Mouse (Mus musculus): ENCODE data around the gene Mrps34.
A peak's percentile ranks its signal among the peaks of the same experiment; 100 is the strongest.

Gene Mrps34

DNA sequence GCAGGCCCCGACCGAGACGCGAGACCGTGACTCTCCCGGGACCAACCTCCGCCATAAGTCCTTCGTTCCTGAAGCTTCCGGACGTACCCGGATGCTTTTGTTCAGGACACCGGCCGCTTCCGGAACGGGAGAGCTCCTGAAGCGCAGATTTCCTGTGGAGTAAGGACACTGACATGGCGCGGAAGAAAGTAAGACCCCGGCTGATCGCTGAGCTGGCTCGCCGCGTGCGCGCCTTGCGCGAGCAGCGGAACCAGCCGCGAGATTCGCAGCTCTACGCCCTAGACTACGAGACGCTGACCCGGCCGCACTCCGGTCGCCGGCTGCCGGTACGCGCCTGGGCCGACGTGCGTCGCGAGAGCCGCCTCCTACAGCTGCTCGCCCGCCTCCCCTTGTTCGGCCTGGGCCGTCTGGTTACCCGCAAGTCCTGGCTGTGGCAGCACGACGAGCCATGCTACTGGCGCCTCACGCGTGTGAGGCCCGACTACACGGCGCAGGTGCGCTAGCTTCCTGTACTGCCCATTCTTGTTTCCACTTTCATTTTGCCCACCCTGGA lies at the start of gene Mrps34, which contains the start of gene Eme2:
Gene Mrps34, plus strand, starts transcription at position 122 of the 553 bp plus-strand sequence.
Gene Eme2, minus strand, starts transcription at position 93 of the 553 bp plus-strand sequence.
- peak; percentile 87 to 88 for DNase-seq

DNA sequence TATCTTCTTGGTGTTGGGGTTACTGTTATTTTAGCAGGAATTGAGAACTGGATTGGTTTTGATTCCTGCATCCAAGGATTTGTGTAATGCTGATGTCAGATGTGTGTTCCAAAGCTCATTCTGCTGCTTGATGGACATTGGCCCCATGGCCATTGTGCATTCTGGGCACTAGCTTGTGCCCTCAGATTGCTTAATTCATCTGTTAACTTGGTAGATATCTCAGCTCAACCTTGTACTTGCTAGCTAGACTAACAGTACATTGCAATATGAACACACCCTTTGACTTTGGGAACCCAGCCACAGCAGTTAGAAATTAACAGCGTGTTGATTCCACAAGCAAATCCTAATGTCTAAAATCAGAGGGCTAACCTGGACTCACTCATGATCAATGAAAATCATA lies 47.5 kb upstream of the Mrps34 start:
- no peak for DNase-seq

DNA sequence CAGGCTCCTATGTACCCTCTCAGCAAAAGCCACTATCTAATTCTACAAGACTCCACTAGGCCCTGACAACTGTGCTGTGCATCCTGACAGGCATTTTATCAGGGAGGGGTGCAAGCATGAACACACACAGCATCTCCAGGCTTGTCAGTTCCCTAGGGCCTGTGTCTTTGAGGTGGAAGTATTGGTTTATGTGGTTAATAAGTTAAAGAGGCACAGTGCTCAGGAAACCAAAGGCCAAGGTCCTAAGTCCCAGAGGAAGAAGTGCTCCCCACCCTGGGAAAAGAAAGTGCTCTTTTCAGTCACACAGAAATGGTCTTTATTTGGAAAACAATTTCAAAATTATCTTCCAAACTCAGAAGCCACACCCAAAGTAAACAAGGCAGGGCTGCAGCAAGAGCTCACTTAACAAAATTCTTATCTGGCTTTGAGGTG lies 46.3 kb upstream of the Mrps34 start:
- no peak for DNase-seq

DNA sequence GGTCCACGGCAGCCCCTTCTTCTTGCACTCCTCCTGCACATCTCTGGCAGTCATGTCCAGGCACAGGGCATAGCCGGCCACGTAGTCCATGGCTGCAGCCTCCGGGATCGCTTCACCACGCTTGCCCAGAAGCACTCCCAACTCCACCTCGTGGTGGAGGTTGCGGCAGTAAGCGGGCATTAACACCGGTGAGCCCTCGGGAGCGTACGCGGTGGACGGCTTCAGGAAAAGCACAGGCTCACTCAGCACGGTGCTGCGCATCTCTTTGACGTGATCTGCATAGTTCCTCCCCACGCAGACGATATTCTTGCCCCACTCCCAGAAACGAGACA lies 45.2 kb upstream of the Mrps34 start:
- no peak for DNase-seq

DNA sequence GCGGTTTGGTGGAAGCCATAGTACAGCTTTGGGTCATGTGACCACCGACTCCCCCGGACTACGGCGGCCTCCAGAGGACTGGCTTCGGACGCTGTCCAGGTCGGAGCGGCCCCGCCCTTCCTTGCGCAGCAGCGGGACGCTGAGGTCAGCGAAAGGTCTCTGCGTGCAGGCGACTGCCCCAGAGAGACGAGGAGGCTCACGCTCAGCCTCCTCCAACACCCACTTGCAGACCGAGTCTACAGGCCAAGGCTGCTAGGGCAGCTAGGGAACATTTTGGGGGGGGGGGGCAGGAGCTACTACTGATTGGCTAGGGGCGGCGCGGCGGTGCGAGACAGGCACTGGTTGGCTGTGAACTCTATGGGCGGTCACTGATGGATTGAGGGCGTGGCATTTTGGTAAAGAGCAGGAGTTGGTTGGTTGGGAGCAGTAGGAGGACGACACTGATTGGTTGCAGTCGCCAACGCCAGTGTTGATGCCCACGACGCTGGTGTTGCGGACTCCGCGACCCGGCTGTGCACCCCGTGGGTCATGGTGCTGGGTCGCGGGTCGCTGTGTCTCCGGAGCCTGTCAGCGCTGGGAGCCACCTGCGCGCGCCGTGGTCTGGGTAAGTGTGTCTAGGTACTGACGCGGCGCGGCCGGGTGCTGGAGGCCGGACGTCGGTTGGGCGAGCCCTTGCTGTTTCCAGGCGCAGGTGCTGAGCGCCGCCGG lies 44.7 kb upstream of the Mrps34 start, which contains the start of gene Fahd1:
Gene Fahd1, minus strand, starts transcription at position 300 of the 708 bp plus-strand sequence.
- peak; percentile 96 to 97 for DNase-seq

DNA sequence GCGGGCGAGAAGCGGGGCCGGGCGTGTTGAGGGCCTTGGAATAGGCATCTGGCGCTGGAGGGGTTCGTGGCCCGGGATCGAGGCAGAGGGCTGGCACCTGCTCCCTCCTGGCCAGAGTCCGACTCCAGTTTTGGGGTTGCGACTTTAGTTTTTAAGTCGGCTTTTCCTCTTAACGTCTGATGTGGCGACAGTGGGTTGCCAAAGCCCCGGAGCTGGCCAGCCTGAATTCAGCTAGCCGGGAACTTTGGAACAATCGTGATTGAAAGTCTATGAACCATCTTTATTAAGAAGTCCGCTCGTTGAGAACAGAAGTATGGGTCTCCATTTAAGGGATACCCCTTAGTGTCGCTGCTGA lies 44.2 kb upstream of the Mrps34 start:
- DNase-seq: no peak

DNA sequence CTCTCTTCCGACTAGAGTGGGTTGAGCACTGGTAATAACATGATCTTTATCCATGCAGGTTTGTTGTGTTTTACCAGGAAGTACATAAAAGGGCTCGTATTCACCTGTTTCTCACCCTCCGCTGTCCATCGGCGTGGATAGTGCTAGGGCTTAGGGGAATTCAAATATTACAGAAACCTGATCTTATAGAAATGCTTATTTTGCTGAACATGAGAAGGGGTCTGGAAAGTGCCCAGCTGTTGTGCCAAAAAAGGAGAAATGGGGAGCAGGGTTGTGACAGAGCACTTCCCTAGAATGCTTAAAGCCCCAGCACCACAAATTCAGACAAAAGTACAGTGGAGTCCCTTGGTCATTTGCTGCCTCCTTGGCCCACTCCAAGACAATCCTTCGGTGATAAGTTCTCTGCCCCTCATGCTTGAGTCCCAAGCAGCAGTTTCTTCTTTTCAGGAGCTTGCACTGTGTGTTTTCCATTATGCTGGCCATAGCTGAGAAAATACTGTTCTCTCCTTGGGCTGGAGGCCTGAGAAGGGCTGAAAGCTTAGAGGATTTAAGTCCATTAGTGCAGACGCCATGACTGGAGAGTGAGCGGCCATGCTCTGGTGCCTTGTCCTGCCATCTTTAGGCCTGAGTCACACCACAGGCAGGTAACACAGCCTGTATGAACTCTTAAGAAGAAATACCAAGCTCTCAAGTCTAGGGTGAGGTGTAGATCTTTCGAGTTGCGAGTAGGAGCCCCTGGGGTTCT lies 43.4 kb upstream of the Mrps34 start:
- no peak for DNase-seq

DNA sequence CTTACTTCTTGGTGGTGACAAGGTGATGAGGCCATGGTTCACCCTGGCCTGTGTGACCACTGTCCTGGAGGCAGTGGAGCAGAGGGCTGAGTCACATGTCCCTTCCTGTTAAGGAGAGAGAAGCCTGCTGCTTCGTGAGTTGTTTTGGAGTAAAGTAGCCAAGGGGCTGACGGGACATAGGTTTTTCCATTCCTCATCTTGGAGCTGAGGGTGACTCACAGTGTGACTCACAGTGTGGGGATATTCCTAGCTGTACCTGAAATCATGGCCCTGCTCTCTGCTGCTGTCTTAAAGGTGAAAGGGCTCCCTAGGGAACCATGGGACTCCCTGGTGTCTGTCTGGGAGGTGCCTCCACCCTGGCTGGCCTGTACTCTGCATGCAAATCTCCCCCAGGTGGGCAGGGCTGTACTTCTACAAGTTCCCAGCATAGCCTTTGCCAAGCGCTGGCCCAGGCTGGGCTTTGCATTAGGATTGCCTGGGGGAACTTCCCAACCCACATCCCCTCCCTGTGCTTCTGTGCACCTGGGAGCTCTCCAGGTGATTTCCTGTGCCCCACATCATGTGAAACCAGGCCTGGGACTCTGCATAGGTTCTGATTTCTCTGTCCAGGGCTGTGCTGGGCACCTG lies 39.0 kb upstream of the Mrps34 start:
- no peak for DNase-seq

DNA sequence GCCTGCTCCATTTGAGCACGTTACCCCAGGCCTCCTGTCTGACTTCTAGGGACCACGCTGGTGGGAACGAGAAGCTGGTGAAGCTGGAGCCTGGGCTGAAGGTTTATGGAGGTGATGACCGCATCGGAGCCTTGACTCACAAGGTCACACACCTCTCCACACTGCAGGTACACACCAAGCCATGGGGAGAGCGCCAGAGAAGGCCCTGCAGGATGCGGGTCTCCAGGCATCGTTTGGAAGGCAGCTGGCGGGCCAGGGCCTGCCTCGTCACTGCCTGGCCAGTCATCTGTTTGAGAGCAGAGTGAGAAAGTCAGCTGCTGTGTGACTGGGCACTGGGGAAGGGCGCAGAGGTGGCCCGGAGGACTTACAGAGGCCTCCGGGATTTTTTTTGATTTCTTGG lies 38.3 kb upstream of the Mrps34 start:
- DNase-seq: no peak

DNA sequence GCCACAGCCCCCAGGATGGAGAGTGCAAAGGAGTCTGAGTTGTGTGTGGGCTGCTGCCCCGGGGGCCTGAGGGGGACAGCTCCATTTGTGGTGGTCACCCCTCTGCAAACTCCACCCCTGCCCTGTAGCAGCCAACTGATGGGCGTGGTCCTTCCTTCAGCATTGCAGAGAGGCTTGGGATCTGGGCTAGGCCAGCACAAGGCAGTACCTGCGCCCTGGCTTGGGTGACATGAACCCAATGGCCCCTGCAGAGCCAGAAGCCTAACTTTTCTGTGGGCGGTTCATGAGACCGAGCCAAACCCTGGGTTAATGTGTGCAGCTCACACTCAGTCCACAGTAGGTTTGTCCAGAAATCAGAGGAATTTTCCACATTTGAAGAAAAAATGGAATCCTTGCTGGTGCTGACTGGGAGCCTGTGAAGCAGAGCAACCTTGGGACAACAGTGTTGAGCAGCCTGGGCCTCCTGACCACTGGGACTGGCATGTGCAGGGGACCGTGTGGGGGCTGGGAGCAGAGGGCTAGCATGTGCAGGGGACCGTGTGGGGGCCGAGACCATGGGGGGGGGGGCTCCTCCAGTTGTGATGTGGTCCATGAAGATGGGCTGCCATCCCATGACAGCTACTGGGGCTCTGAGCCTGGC lies 37.0 kb upstream of the Mrps34 start:
- no peak for DNase-seq

DNA sequence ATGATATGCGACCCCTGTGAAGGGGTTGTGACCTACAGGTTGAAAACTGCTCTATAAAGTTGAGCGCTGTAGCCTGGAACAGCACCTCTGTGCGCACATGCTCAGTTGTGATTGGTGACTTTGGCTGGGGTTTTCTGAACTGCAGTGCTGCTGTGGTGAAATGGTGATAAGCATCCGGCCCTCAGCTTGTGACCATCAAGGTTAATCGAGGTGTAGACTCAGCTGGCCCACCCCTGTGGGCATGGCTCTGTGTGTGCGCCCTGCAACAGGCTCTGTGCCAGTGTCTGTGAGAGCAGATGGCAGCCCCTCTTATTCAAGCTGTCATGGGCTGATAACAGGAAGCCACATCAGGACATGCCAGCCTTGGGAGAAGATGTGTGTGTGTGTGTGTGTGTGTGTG lies 35.9 kb upstream of the Mrps34 start:
- DNase-seq: no peak

DNA sequence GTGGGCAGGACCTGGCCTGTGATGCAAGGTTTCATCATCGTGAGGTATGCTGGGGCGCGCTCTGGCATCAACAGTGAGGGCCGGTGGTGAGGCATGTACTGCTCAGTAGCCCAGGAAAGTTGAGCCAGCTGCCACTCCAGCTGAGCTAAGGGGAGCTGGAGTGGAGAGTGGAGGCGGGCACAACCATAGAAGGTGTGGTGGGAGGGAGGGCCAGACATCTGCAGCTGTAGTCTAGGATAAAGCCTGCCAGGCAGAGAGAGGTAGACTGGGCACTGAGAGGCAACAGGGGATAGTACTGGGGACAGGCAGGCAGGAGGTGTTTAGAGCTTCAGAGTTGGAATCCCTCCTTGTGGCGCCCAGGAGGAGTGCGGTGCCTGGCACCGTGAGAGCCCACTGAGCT lies 34.8 kb upstream of the Mrps34 start:
- no peak for DNase-seq

DNA sequence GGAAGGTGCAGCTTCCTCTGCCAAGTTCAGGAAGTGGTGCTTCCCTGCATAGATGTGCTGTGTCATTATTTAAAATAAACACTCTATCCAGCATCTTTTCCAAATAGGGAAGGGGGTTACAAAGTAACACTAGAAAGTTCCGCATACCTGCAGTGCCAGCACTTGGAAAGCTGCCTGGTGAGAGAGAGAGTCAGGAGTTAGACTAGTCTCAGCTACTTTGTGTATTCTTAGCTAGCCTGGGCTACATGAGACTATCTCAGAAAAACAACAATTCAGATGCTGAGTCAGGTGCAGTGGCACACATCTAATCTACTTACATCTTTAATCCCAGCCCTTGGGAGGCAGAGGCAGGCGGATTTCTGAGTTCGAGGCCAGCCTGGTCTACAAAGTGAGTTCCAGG lies 33.1 kb upstream of the Mrps34 start:
- DNase-seq: no peak

DNA sequence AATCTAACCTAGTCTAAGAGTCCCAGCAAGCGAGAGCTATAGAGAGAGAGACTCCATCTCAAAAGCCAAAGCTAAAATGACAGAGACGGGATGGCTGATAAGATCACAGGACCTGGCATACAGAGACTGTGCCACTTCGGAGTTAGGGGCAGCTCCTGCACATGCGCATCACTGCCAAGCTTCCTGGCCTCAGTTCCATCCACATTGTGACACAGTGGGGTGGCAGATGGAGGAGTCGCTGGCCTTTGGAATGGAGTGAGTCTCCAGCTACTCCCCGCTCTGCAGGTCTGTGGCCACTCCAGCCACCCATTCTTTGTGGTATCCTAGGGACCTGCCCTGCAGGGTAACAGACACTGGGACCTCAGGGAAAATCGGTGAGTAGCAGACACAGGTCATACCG lies 29.1 kb upstream of the Mrps34 start, which contains the start of gene Igfals:
Gene Igfals, plus strand, starts transcription at position 222 of the 400 bp plus-strand sequence.
- DNase-seq: peak in 1 of 2 experiments; percentile 19

DNA sequence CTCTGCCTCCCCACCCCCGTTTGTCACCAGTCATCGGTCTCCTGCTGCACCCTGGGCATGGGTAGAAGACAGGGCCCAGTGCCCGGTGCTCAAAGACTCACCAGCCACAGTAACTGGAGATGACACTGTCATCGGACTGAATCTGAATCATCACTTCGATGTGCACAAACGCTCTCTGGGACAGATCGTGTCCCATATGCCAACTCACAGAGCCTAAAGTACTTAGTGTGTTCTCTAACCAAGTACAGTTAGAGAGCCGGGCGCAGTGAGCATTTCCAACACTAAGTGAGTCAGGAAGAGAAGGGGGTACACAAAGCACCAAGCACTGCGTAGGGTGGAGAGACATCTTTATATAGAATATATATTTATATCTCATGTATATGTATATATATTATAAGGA lies 27.0 kb upstream of the Mrps34 start:
- DNase-seq: no peak

DNA sequence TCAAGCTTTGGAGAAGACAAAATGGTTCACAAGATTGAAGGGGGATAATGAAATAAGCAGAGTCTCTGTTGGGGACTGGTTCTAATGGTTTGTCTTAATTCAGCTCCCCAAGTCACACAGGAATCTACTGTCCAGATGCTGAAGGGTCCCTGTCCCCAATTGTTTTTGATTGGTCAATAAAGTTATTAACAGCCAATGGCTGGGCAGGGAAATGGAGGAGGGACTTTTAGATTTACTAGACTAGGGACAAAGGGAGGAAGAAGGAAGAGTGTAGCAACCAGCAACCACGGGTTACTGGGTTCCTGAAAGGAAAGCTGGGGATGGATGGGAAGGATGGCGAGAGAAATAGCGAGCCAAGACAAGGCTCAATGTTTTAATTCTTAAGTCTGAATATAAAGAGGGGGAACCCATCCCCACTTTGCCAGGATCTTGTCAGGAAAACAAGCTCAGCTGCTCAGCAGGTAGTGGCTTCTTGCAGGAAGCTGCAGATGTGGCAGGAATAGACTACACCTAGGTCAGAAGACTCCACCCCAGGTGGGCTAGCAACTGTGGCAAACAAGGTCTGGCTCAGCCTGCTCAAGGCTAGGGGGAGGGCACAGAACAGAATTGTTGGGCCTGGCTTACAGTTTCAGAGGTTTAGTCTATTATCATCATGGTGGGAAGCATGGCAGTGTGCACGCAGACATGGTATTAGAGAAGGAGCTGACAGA lies 21.1 kb upstream of the Mrps34 start:
- DNase-seq: no peak

DNA sequence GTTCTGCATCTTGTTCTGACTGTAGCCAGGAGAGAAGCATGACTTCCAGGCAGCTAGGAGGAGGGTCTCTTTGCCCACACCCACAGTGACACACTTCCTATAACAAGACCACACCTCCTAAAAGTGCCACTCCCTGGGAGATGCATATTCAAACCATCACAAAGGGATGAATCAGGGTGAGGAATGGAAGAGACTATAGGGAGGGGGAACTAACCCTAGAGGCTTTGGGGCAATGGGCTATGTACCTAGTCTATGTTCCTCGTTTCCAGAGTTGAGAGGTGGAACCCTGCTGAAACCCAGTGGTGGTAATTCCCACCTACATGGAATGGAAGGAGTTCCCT lies 20.5 kb upstream of the Mrps34 start:
- DNase-seq: no peak

DNA sequence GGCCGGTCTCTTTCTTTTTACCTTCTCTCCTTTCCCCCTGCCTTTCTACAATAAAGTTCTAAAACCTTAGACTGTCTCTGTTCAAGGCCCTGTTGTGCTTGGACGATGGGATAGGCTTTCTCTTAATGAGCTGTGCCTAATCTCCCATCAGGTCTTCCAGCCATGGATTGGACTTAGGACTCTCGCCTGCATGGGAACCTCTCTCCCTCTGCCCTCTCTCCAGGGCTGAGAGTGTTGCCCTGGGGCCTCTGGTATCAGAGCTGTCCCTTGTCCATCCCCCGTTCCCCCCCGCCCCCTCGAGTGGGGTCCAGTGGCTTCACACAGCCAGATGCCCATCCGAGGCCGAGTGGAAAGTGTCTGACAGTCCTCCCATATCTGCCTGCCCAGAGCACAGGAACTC lies 19.9 kb upstream of the Mrps34 start:
- no peak for DNase-seq

DNA sequence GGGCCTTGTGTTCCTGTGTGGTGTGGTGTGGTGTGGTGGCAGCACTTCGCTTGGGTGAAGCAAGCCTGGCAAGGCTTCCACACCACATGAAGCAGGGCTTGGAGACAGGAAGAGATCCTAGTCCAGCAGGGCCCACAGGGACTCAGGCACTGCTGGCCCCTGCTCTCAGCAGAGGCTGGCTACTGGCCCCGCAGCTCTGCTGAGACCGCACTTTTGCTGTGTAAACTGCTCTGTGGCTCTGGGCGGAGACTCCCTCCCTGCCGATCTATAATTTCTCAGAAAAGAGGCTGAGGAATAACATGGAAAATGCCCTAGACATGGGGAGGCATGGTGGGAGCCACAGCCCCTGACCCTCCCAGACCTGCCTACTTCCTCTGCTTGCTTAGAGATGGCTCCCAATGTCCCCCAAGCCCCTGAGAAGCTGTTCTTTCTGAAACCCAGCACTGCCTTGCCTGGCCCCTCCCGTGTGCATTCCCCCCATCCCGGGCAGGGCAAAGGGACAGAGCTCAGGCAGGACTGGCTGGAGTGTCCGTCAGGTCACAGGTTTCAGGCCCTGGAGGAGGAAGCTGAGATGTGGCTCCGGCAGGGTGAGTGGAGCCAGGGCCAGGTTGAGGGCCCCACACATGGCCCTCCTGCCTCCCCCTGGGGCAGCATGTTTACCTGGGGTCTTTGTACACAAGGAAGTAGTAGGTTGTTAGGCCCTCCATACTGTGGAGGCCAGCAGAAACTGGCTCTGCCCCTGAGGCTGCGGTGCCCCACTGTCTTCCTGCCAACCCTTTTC lies 17.4 kb upstream of the Mrps34 start:
- DNase-seq: no peak

DNA sequence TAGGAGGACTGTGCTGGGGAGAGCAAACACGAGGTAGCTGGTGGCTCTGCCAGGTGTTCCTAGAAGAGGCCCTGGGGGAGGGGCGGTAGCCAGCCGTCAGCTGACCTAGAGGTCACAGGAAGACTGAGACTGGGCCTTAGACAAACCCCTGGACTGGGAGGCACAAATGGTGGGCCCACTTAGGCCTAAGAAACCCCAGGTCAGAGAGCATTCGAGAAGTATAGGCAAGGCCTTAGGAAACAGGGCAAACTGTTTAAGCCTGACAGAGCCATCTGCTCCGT lies 16.9 kb upstream of the Mrps34 start:
- DNase-seq: peak; percentile 48 to 69

DNA sequence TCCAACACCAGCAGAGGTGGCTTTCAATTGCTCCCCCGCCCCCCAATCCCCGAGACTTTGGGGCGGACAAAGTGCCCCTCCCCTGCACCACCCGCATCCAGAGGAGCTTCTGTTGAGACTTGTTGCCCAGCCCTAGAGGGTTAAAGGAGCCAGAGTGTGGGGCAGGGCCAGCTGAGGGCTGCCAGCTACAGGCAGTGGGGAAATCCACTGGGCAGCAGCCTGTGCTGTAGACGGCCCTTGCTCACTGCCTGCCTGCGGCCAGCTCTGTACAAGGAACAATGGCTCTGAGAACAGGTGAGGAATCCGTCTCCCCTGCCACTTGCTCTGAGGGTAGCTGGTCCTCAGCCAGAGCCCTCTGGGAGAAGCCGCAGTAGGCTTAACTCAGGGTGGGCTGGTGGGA lies 16.4 kb upstream of the Mrps34 start:
- DNase-seq: no peak

All from lung, postnatal 4 days (tissue).